Mouse (Mus musculus): ENCODE results near the gene Hk2. TPM values are rescaled to one million over a fixed set of nuclear protein-coding genes. Genes with fewer than 3 reads are reported as not detected.

The Hk2 gene
- polyA plus RNA-seq, 1 experiment from 2014 or later: 21.7 TPM

GRCm38 (mm10) chr6:82740868-82741517 is 33.3 kb downstream of the Hk2 start:
- no peaks in the 10 kb centered on the region; the same call in 1 of the 2 replicates for H3K36me3 ChIP-seq (ENCODE audit: control insufficient read depth, insufficient read depth, low read length)

GRCm38 (mm10) chr6:82740269-82740668 is 34.0 kb downstream of the Hk2 start:
- no peak for DNase-seq (ENCODE audit: low spot score)
- Histone ChIP-seq H3K4me1 (replicated peaks; ENCODE audit: control insufficient read depth, insufficient read depth, low read length) (no peaks in the 10 kb centered on the region), H3K9me3 (ENCODE audit: control insufficient read depth, low read length) (no peaks in the 10 kb centered on the region), H3K27me3 (ENCODE audit: control insufficient read depth, insufficient read depth, low read length) (no peaks in the 10 kb centered on the region), H3K9ac (ENCODE audit: low read length) (no peak overlapping the region), H3K4me2 (ENCODE audit: low read depth, low read length, severe bottlenecking) (no peak overlapping the region), H3K36me3 (ENCODE audit: control insufficient read depth, insufficient read depth, low read length) (no peaks in the 10 kb centered on the region; the same call in 1 of the 2 replicates), H3K4me3 (ENCODE audit: low read depth, low read length) (no peak overlapping the region), H3K27ac (ENCODE audit: low read depth, low read length) (no peak overlapping the region)
- 47% methylated on average over 6 of the region's 6 CpGs for WGBS
- peak; percentile 62; the same call in 1 of the 2 replicates for ATAC-seq (replicated peaks; ENCODE audit: low FRiP score)

More at GRCm38 (mm10) chr6:82740868-82741517, 33.3 kb downstream of the Hk2 start:
- Histone ChIP-seq H3K4me3 (ENCODE audit: low read depth, low read length) (no peak overlapping the region), H3K27me3 (ENCODE audit: control insufficient read depth, insufficient read depth, low read length) (no peaks in the 10 kb centered on the region), H3K27ac (ENCODE audit: low read depth, low read length) (no peak overlapping the region), H3K4me2 (ENCODE audit: low read depth, low read length, severe bottlenecking) (no peak overlapping the region), H3K9me3 (ENCODE audit: control insufficient read depth, low read length) (no peaks in the 10 kb centered on the region), H3K9ac (ENCODE audit: low read length) (no peak overlapping the region), H3K4me1 (replicated peaks; ENCODE audit: control insufficient read depth, insufficient read depth, low read length) (no peaks in the 10 kb centered on the region)
- no peak for ATAC-seq (replicated peaks; ENCODE audit: low FRiP score)
- 86% methylated on average over 8 of the region's 8 CpGs for WGBS
- no peak for DNase-seq (ENCODE audit: low spot score)

- no peaks in the 10 kb centered on the region for H3K4me1 ChIP-seq (replicated peaks; ENCODE audit: control insufficient read depth, insufficient read depth, low read length)
- ATAC-seq (replicated peaks; ENCODE audit: low FRiP score): no peak
- WGBS: 95% methylated on average over 27 of the region's 27 CpGs
- no peak for DNase-seq (ENCODE audit: low spot score)
- H3K27ac ChIP-seq (ENCODE audit: low read depth, low read length): no peak overlapping the region
- no peaks in the 10 kb centered on the region for H3K27me3 ChIP-seq (ENCODE audit: control insufficient read depth, insufficient read depth, low read length)
- H3K9ac ChIP-seq (ENCODE audit: low read length): no peak overlapping the region
- H3K36me3 ChIP-seq (ENCODE audit: control insufficient read depth, insufficient read depth, low read length): no peaks in the 10 kb centered on the region; the same call in 1 of the 2 replicates
- no peaks in the 10 kb centered on the region for H3K9me3 ChIP-seq (ENCODE audit: control insufficient read depth, low read length)
- H3K4me3 ChIP-seq (ENCODE audit: low read depth, low read length): no peak overlapping the region
- H3K4me2 ChIP-seq (ENCODE audit: low read depth, low read length, severe bottlenecking): no peak overlapping the region
Measured at GRCm38 (mm10) chr6:82737634-82738540, 36.4 kb downstream of the Hk2 start.

GRCm38 (mm10) chr6:82736626-82737600 is 37.3 kb downstream of the Hk2 start:
- Histone ChIP-seq H3K4me3 (ENCODE audit: low read depth, low read length) (no peak overlapping the region), H3K27me3 (ENCODE audit: control insufficient read depth, insufficient read depth, low read length) (no peaks in the 10 kb centered on the region), H3K27ac (ENCODE audit: low read depth, low read length) (no peak overlapping the region), H3K9ac (ENCODE audit: low read length) (no peak overlapping the region), H3K36me3 (ENCODE audit: control insufficient read depth, insufficient read depth, low read length) (no peaks in the 10 kb centered on the region; the same call in 1 of the 2 replicates), H3K4me1 (replicated peaks; ENCODE audit: control insufficient read depth, insufficient read depth, low read length) (no peaks in the 10 kb centered on the region), H3K9me3 (ENCODE audit: control insufficient read depth, low read length) (no peaks in the 10 kb centered on the region), H3K4me2 (ENCODE audit: low read depth, low read length, severe bottlenecking) (no peak overlapping the region)
- DNase-seq (ENCODE audit: low spot score): no peak
- no peak for ATAC-seq (replicated peaks; ENCODE audit: low FRiP score)
- WGBS: 88% methylated on average over 25 of the region's 25 CpGs

GRCm38 (mm10) chr6:82735347-82735746 is 38.9 kb downstream of the Hk2 start:
- ATAC-seq (replicated peaks; ENCODE audit: low FRiP score) (no peak), DNase-seq (ENCODE audit: low spot score) (no peak)
- no peaks in the 10 kb centered on the region for H3K4me1 ChIP-seq (replicated peaks; ENCODE audit: control insufficient read depth, insufficient read depth, low read length)
- WGBS: 91% methylated on average over 7 of the region's 7 CpGs
- H3K36me3 ChIP-seq (ENCODE audit: control insufficient read depth, insufficient read depth, low read length): no peaks in the 10 kb centered on the region; the same call in 1 of the 2 replicates
- H3K27me3 ChIP-seq (ENCODE audit: control insufficient read depth, insufficient read depth, low read length): no peaks in the 10 kb centered on the region
- no peak overlapping the region for H3K27ac ChIP-seq (ENCODE audit: low read depth, low read length)
- no peak overlapping the region for H3K4me2 ChIP-seq (ENCODE audit: low read depth, low read length, severe bottlenecking)
- no peak overlapping the region for H3K9ac ChIP-seq (ENCODE audit: low read length)
- no peak overlapping the region for H3K4me3 ChIP-seq (ENCODE audit: low read depth, low read length)
- H3K9me3 ChIP-seq (ENCODE audit: control insufficient read depth, low read length): no peaks in the 10 kb centered on the region

- no peak for ATAC-seq (replicated peaks; ENCODE audit: low FRiP score)
- Histone ChIP-seq H3K27ac (ENCODE audit: low read depth, low read length) (no peak overlapping the region), H3K4me3 (ENCODE audit: low read depth, low read length) (no peak overlapping the region), H3K4me1 (replicated peaks; ENCODE audit: control insufficient read depth, insufficient read depth, low read length) (no peaks in the 10 kb centered on the region; the same call in 1 of the 2 replicates), H3K27me3 (ENCODE audit: control insufficient read depth, insufficient read depth, low read length) (no peaks in the 10 kb centered on the region), H3K9me3 (ENCODE audit: control insufficient read depth, low read length) (no peaks in the 10 kb centered on the region), H3K36me3 (ENCODE audit: control insufficient read depth, insufficient read depth, low read length) (peaks cover 4% of the 10 kb centered on the region; the same call in 1 of the 2 replicates), H3K9ac (ENCODE audit: low read length) (no peak overlapping the region), H3K4me2 (ENCODE audit: low read depth, low read length, severe bottlenecking) (no peak overlapping the region)
- DNase-seq (ENCODE audit: low spot score): no peak
- 95% methylated on average over 21 of the region's 21 CpGs for WGBS
Measured at GRCm38 (mm10) chr6:82728635-82729034, 45.6 kb downstream of the Hk2 start.

GRCm38 (mm10) chr6:82727206-82727605 is 47.0 kb downstream of the Hk2 start:
- 95% methylated on average over 13 of the region's 13 CpGs for WGBS
- Histone ChIP-seq H3K9me3 (ENCODE audit: control insufficient read depth, low read length) (no peaks in the 10 kb centered on the region), H3K36me3 (ENCODE audit: control insufficient read depth, insufficient read depth, low read length) (peaks cover 4% of the 10 kb centered on the region; the same call in 1 of the 2 replicates), H3K27ac (ENCODE audit: low read depth, low read length) (no peak overlapping the region), H3K4me2 (ENCODE audit: low read depth, low read length, severe bottlenecking) (no peak overlapping the region), H3K4me3 (ENCODE audit: low read depth, low read length) (no peak overlapping the region), H3K27me3 (ENCODE audit: control insufficient read depth, insufficient read depth, low read length) (no peaks in the 10 kb centered on the region), H3K9ac (ENCODE audit: low read length) (no peak overlapping the region), H3K4me1 (replicated peaks; ENCODE audit: control insufficient read depth, insufficient read depth, low read length) (no peaks in the 10 kb centered on the region; the same call in none of the 2 replicates)
- no peak for ATAC-seq (replicated peaks; ENCODE audit: low FRiP score)
- DNase-seq (ENCODE audit: low spot score): no peak

- ATAC-seq (replicated peaks; ENCODE audit: low FRiP score): peak; percentile 46; the same call in 1 of the 2 replicates
Measured at GRCm38 (mm10) chr6:82723321-82723720, 50.9 kb downstream of the Hk2 start.

More at GRCm38 (mm10) chr6:82723321-82723720, 50.9 kb downstream of the Hk2 start:
- Histone ChIP-seq H3K27ac (ENCODE audit: low read depth, low read length) (peak overlapping the region; percentile 48; the same call in 1 of the 2 replicates), H3K9ac (ENCODE audit: low read length) (peak overlapping the region; percentile 23), H3K36me3 (ENCODE audit: control insufficient read depth, insufficient read depth, low read length) (peaks cover 4% of the 10 kb centered on the region; the same call in 1 of the 2 replicates), H3K9me3 (ENCODE audit: control insufficient read depth, low read length) (no peaks in the 10 kb centered on the region), H3K4me3 (ENCODE audit: low read depth, low read length) (no peak overlapping the region), H3K27me3 (ENCODE audit: control insufficient read depth, insufficient read depth, low read length) (no peaks in the 10 kb centered on the region), H3K4me1 (replicated peaks; ENCODE audit: control insufficient read depth, insufficient read depth, low read length) (no peaks in the 10 kb centered on the region; the same call in none of the 2 replicates), H3K4me2 (ENCODE audit: low read depth, low read length, severe bottlenecking) (no peak overlapping the region)
- WGBS: 43% methylated on average over 5 of the region's 5 CpGs
- DNase-seq (ENCODE audit: low spot score): peak; percentile 56
